Mouse (Mus musculus): Measurements from ENCODE around the gene Pdia4.
A peak's percentile ranks its signal among the peaks of the same experiment; 100 is the strongest.
"Not testable (repeated sequence)": the region's sequence is repeated elsewhere in the genome, so short reads cannot be mapped to it uniquely, and the experiment has no call there.

The Pdia4 gene

DNA sequence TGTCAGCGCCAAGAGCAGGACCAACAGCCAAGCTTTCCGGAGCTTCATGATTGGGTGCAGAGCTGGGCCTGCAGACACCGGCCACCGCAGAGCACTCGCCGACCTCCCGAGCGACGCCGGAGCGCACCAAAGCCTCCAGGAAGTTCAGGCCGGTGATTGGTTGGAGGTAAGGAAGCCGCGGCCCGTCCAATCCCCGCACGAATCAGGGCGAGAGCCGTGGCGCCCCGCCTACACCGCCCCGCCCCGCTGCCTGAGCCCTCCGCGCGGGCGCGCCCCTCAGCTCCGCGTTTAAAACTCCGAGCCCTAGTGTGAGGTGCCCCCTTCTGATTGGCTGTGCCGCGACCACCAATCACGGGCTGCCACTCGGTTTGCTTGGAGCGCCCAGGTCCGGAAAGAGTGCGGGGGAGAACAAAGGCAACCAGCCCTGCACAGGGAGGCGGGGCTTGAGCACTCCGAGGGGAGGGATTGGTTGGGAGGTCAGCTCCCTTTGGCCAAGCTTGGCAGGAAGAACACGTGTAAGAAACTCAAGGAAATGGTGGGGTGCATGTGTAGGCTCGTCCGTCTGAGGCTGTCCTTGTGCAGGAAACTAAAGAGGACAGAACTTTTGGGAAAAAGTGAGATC is at the start of gene Pdia4:
Gene Pdia4, minus strand, starts transcription at position 174 of the 622 bp plus-strand sequence.
- peak; percentile 99 for DNase-seq (ENCODE audit: low read depth, low spot score)

DNA sequence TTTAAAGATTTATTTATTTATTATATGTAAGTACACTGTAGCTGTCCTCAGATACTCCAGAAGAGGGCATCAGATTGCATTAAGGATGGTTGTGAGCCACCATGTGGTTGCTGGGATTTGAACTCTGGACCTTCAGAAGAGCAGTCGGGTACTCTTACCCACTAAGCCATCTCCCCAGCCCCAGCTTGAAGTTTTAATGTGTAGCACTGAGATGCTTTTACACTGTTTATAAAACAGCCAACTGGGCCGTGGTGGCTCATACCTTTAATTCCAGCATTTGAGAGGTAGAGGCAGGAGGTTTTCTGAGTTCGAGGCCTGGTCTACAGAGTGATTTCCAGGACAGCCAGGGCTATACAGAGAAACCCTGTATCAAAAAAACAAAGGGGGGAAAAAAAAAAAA is 44.5 kb upstream of the Pdia4 start:
- DNase-seq (ENCODE audit: low read depth, low spot score), result not testable (repeated sequence)

DNA sequence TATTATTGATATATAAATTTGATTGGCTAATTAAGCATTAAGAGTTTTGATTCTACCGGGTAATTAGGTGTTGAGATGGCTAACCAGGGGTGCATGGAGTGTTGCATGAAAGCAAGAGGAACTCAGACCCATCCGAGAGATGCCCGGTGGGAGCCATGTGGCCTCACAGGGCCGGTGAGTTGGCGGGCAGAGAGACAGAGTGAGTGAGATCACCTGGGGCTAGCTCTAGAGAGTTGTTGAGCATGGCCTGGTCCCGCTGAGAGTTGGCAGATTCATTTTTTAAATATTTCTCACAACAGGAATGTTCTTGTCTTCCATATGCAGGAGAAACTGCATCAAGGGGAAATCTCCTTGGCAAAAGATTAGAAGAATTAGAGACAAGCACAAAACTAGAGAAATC is 44.0 kb upstream of the Pdia4 start:
- no peak for DNase-seq (ENCODE audit: low read depth, low spot score)

DNA sequence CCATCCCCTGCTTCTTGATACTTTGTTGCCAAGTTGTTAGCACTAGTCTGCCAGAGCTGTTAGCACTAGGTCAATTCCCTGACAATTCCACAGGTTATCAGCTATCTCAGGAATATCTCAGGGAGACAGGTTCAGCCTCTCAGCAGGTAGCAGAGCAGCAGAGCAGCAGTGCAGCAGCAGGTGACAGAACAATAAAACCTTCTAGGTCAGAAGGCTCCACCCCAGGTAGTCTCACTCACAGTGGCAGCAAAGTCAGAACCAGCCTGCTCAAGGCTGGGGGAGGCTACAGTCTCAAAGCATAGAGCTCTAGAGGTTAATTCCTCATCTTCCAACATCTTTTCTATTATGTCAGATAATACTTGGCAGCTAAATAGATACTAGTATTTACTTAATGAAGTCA is 32.5 kb upstream of the Pdia4 start:
- DNase-seq (ENCODE audit: low read depth, low spot score), result no peak

DNA sequence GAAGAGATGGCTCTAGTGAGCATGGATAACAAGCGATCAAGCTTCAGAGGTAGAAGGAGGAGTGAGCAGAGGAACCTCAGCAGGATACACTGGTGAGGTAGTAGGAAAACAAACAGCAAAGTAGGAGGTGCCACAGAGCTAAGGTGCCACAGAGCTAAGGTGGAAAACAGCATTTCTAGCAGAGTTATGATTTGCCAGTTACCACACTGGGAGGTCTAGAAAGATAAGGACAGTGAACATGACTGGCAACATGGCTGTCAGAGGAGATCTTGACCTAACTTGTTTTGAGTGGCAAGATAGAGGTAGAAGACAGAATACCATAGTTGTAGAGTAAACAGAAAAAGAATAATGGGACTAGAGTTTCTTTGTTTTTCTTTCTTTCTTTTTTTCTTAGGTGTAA is 29.1 kb upstream of the Pdia4 start:
- no peak for DNase-seq (ENCODE audit: low read depth, low spot score)

DNA sequence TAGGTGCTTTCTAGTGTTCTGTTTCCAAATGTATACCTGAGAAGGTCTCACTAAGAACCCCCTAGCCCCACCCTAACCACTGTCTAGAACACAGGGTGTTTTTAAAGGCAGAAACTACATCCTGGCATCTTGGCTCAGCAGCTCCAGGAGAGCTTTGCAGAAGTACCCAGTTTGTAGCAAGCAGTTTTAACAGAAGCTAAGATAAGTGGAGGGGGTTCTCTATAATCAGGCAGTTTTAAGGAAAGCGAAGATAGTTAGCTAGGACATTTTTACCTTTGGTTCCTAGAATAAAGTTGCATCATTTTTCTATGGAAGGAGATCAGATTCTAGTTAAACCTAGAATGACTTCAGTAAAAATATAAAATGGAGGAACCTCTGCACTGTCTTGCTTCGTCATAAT is 28.6 kb upstream of the Pdia4 start:
- no peak for DNase-seq (ENCODE audit: low read depth, low spot score)

DNA sequence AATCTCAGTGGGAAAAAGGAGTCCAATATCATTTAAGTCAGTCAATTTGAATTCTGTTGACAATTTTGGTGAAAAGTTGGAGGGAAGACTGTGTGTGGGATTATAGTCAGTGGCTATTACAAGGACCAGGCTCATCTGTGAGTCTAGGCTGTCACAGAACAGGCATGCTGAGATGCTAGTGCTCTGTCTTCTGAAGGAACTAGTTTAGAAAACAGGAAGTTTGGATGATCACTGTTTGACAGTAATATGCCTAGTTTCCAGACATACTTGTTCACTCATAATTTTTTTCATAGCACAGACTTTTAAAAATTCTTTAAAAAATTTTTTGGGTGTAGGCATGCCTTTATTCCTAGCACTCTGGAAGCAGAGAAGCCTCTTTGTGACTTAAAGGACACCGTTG is 27.8 kb upstream of the Pdia4 start:
- no peak for DNase-seq (ENCODE audit: low read depth, low spot score)

DNA sequence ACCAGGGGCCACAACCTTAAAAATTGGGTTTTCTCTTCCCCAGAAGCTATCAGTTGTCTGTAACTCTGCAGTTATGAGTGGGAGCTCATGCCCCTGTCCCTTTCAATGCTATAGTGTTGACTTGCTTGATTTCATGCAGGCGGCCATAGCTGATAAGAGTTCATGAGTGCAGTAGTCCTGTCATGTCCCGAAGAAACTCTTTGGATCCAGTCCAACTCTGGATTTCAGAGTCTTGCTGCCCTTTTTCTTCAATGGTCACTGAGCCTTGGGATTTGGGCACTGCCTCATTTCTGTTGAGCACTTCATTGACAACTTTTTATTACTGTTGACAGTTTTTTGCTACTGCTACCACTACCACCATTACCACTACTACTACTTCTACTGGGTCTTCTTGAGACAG is 24.4 kb upstream of the Pdia4 start:
- no peak for DNase-seq (ENCODE audit: low read depth, low spot score)

DNA sequence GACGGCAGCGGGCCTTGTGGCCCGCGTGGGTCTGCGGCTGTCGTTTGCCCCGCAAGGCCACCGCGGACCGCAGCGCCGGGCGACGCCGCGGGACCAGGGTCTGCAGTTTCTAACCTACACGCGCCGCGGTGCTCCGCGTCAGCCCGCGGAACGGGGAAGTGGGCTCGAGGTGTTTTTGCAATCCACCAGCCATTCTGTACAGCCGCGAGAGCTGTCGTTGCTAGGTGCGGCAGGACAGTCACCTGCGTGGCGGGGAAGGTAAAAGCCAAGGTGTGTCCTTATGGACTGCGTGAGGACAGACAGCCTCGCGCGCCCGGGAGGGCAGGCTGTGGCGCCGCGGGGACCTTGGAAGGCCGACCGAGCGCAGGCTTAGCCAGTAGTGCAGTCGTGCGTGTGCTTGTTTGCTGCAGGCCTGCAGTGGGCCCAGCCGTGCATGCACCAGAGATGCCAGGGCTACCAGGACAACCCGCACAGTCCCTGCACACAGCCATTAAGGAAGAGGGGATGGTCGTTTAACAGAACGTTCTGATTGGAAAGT is 22.8 kb upstream of the Pdia4 start:
- DNase-seq (ENCODE audit: low read depth, low spot score), result no peak

DNA sequence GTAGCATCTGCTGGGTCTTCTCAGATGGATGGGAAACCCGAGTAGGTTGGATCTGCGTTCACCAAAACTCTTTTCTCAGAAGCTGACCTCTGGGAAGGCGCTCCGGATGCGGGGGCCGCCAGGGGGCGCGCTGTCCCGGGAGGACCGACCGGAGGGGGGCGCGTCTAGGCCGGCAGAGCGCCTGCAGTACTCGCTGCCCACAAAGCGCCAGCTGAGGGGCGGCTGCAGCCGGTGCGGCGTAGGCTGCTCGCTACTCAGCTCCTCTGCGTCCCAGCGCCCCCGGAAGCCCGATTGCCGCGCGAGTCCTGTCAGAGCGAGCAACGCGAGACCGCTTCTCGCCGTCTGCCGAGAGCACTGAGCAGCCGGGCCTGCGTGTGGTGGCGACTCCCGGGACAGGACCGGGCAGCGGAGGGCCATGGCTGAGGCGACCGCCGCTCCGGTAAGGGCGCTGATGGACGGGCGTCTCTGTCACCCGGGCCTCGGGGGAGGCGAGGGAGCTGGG is 22.3 kb upstream of the Pdia4 start, which contains the start of gene Zfp398:
Gene Zfp398, plus strand, starts transcription at position 180 of the 502 bp plus-strand sequence.
- DNase-seq (ENCODE audit: low read depth, low spot score), result peak; percentile 95

DNA sequence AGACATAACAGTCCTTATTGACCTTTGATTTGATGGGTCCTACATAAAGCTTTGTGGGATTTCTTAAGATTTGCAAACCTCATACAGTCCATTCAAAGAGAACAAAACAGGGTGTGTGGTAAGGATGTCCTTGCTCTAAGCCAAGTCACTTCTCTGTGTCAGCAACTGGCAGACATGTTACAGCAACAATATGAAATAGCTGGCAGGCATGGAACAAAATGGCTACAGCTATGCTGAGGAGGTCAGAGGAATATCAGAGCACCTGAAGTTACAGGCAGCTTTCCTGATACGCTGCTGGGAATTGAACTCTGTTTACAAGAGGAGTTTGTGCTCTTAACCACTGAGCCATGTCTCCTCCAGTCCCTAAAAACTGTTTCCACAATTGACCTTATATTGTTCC is 19.0 kb upstream of the Pdia4 start:
- DNase-seq (ENCODE audit: low read depth, low spot score), result no peak

DNA sequence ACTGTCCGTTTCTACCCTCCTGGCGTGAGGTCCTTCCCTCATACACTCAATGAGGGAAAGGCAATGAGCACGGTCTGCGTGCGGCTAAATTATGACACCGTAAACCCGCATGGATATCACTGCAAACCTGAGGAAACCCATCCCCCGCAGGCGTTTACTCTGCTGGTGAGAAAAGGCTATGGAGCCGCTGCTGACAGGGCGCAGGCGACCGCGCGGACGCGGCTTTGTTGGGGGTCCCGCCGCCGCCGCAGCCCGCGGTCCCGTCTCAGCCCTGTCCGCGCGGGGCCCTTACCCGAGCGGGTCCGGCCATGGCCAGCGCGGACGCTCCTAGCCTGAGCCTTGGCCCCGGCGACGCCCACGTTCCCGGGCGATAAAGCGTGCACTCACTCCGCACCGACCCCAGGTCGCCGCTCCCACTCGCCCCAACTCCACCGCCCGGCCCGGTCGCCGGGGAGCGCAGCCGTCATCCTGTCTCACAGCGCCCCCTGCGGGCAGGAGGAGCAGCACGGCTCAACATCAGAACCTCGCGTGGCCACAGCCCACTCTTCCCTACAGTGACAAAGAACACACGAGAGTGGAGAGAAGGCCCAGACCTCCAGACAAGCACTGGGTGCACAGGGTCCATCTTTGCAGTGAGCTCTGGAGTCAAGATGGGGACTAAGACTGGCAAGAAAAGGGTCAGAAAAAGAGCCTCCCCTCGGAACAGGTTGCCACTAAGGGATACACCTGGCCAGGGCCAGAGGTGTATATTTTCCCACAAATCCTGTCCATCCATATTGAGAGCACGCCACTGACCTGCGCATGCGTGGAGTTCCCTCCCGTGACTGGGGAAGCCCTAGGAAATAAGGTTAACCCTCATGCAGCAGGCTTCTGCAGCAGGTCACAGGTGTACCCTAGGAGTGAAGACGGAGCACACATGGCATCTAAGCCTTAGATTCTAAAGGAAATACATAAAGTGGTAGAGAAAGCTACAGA is 17.2 kb upstream of the Pdia4 start, which contains the start of gene Zfp786:
Gene Zfp786, minus strand, starts transcription at position 764 of the 975 bp plus-strand sequence.
- peak; percentile 88 for DNase-seq (ENCODE audit: low read depth, low spot score)

DNA sequence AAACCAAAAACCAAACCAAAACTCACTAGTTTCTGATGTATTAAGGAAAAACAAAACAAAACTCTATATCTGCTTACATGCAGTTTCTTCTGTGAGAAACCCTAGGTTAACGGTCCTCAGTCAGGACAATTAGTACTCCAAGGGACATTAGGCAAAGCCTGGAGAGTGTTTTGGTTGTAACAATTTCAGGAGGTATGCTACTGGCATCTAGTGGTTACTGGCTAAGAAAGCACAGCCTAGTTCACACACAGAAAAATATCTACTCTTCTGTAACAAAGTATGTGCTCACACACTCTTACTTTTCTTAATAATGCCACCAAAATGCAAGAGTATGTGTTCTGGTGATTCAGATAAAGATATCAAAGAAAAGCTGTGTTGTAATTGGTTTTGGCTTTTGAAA is 15.7 kb upstream of the Pdia4 start:
- peak; percentile 20 for DNase-seq (ENCODE audit: low read depth, low spot score)

DNA sequence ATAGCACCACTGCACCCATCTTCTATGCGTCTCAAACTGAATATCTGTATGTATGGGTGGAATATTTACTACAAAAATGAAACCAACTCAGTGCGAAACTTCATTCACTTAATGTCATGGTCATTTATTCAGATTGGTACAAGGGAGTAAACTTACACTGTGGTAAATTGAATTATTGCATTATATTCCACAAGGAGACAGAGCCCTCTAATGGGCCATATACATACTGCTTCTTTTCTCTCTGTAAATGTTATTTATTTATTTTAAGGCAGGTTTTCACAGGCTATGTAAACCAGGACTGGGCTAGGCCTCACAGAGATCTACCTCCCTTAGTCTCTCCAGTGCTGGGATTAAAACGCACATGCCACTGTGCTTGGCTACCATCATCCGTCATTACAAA is 14.2 kb upstream of the Pdia4 start:
- no peak for DNase-seq (ENCODE audit: low read depth, low spot score)

DNA sequence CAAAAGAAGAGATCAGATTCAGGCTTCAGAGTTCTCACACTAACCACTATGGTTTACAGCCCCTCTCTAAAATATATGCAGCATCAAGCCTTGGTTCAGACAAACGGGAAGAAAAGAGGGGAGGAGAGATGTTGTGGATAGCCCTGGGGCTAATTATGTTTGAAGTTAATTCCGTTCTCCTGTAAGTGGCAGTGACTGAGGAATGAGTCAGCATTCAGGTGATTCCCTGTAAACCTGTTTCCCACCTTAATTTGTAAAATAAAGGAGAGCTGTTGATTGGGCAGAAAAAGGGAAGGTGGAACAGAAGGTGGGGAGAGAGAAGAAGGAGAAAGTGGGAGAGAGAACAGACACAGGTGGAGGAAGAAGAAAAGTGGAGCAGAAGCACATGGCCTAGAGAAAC is 11.0 kb upstream of the Pdia4 start:
- no peak for DNase-seq (ENCODE audit: low read depth, low spot score)

DNA sequence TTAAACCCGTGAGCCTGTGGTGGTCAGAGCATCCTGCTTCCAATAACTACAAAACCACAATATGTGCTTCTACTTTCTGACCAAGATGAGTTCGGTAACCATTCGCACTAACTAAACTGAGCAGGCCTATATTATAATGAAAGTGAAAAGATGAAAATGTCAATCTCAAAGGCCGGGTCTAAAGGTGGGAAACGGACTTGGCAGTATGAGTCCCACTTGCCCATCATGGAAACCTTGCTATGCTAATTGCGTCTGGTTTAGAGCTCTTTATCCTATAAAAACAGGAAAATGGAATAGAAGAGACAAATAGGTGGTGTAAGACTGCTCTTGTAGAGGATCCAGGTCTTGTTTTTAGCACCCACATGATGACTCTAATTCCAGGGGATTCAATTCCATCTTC is 8.5 kb upstream of the Pdia4 start:
- DNase-seq (ENCODE audit: low read depth, low spot score), result no peak

DNA sequence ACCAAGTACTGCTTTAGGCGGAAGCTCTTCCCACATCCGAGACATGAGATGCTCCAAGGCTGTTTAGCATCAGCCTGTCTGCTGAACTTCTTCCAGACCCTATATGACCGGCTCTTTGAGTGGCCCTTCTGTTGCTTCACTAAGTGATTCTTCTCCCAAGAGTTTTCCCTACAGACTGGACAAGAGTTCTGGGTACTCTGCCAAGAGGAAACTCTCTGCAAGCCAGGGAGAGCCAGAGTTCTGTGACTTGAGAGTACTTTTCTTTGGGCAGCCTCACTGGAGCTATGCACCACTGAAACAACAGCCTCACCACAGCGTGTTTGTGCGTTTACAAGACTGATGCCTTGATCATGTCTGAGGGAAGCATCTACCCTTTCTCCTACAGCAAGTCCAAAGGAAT is 8.0 kb upstream of the Pdia4 start:
- DNase-seq (ENCODE audit: low read depth, low spot score), result no peak

DNA sequence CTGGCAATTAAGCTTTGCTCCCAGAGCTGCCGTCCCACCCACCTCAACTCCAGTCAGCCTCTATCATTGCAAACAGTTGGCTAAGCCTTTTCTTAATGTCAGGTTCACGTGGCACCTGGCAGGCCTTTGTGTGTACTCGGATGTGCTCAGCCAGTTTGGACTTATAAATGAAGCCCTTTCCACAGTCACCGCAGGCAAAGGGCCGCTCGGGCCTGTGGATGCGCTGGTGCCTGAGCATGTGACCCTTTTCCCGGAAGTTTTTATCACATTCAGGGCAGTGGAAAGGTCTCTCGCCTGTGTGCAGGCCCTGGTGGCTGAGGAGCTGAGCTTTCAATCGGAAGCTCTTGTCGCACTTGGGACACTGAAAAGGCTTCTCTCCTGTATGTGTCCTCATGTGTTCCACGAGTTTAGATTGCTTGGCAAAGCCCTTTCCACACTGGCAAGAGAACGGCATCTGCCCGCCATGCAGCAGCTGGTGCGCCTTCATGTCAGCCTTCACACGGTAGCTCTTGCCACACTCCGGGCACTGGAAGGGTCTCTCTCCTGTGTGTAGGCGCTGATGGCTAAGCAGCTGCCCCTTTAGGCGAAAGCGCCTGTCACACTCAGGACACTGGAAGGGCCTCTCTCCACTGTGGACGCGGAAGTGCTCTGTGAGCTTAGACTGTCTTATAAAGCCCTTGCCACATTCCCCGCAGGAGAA is 6.5 kb upstream of the Pdia4 start:
- no peak for DNase-seq (ENCODE audit: low read depth, low spot score)

DNA sequence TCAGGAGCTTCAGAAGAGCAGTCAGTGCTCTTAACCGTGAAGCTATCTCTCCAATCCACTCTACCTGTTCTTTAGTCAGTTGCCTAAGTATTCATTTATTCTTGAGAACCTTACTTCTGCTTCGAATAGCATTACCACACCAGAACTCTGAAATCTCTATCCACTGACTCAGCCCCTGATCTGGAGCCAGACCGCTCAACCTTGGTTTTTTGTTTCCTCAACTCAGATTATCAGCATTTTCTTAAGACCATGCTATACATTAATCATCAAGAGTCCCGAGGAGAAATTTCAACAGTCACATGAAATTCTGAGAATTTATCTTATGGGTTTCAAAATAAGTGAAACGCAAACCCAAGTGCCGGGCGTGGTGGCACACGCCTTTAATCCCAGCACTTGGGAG is 5.5 kb upstream of the Pdia4 start:
- no peak for DNase-seq (ENCODE audit: low read depth, low spot score)

DNA sequence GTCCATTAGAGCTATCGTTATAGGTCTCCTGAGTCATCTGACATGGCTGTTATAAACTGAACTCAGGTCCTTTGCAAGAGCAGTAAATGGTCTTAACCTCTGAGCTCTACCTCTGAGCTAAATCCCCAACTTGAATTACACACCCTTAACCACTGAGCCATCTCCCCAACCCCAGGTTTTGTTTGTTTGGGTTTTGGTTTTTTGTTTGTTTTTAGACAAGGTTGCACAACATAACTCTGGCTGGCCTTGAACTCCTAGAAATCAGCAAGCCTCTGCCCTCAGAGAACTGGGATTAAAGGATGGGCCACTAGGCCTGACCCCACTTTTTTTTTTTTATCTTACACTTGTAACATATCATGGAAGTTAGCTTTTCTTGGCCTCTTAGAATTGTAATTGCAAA is 2.9 kb upstream of the Pdia4 start:
- DNase-seq (ENCODE audit: low read depth, low spot score), result no peak

DNA sequence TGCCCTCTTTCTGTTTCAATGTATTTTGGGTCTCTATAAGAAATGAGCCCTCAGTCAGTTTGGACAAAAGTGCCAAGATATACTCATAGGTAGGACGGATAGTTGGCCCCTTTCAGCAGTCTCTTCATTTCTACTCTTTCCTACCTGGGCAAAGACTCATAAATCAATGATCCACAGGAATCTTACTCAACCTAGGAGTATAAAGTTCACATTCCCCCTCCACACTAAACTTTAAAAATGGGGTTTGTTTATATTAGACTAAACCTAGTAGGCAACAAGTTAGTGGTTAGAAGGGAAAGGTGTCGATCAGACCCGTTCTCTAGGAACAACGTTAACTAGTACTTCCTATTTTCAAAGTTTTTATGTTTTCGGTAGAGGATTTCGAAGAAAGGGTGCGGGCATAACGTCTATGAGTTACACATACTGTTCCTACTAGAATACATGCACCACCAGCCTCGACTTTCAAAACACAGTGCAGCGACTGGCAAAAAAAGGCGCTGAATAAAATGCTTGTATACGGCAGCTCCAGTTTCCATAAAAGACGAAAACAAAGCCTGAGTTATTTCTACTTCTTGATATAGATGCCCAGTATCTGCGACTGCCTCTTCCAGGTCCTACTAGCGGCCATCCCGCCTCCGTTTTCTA is 837 bp downstream of the Pdia4 start:
- no peak for DNase-seq (ENCODE audit: low read depth, low spot score)

All from CD4-positive helper T cell, adult 2 months (primary cell).